Mouse (Mus musculus): ENCODE measurements at regions not wholly inside any gene's neighbourhood (a gene's known extent, or its start where the extent isn't known, plus 50 kb on each side); places are given as distances from the start of the nearest gene placed in this dataset.

DNA sequence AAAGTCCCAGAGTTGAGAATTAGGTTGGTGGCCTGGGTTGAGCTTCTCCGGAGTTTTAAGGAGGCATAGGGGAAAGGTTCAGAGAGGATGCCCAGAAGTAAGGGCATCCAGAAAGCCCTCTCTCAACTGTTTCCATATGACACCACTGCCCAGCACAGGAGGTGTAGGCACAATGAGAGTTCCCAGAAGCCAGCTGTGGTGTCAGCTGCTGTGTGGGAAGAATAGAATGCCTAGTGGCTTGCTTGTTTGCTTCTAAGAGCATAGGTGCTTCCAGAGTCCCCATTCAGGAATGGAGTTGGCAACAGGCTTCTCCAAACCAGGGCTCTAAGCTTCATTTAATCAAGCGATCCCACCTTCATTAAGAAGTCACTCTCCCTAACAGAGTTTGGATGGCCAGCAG is 357.9 kb downstream of the Adgrl2 start:
- no peak for TF ChIP-seq POLR2A (IDR thresholded peaks at IDR 0.05; ENCODE audit: extremely low read depth, insufficient read depth, low read length)
- no peak for TF ChIP-seq CTCF (IDR thresholded peaks at IDR 0.05; ENCODE audit: extremely low read depth, insufficient read depth, low read length)
